Mouse (Mus musculus): ENCODE measurements at regions not wholly inside any gene's neighbourhood (a gene's known extent, or its start where the extent isn't known, plus 50 kb on each side); places are given as distances from the start of the nearest gene placed in this dataset.
A peak's percentile ranks its signal among the peaks of the same experiment; 100 is the strongest.

DNA sequence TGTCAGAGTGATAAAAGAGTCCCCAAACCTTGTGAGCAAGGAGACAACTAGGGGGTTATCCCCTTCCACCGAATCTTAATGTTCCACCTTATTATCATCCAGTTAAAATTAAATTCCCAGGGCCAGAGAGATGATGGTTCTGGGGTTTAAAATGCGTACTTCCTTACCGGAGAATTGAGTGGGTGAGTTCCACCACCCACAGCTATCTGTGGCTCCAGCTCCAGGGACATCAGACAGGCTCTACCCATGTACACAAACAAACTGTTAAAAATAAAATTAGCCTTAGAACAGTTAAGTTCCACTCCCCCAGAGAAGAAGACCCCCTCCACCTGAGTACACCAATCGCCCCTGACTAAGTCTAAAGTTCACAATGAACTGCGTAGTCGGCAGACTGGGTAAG, 52.0 kb upstream of the Mgat5 start:
- no peak for DNase-seq

DNA sequence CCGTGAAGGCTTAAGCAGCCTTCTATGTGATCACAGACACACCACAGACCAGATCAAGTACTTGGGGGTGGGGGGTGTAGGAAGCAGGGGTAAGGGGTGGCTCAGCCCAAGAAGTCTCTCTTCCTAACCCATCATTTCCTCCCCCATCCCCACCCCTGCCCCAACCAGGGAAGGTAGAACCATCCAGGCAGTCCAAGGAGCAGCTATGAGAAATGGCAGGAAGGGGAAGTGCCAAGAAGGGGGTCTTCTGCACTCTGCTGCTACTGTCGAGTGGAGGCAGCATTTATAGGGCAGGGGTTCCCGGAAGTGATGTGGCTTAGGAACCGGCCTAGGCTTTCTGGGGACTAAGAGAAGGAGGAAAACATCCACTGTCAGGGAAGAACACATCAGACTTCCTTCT, 69.3 kb upstream of the Mgat5 start:
- no peak for DNase-seq

DNA sequence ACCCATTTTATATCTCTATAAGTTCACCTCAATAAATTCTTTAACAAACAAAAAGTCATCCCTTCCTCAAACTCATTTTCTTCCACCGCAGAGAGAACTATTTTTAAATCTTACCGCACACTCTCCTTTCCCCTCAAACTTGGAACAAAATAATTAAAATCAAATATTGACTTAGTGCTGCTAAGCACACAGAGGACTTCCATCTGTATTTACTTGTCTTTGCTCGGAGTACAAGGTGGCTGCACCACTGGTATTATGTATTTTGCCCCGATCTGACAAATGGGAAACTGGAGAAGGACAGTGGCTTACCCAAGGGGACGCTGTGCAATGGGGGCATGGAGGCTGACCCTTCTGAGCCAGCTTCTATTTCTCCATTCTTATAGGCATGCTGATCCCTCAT, 72.9 kb upstream of the Mgat5 start:
- DNase-seq, result no peak

DNA sequence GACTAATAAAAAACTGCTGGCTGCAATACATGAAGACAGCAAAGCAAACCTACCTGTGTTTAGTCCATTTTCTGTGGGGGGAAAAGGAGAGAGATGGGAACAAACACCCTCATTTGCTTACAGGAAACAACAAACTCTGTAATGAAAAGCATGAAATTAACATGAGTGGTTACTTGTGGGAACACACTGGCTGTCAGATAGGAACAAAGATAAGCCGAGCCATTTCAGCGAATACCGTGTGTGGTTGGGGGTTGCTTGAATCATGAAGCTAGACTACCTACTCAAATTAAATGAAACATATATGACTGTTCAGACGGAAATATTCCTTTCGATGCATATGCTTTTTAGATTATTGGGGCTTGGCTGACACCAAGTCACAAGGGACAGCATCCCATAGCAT, 80.0 kb upstream of the Mgat5 start:
- no peak for DNase-seq

DNA sequence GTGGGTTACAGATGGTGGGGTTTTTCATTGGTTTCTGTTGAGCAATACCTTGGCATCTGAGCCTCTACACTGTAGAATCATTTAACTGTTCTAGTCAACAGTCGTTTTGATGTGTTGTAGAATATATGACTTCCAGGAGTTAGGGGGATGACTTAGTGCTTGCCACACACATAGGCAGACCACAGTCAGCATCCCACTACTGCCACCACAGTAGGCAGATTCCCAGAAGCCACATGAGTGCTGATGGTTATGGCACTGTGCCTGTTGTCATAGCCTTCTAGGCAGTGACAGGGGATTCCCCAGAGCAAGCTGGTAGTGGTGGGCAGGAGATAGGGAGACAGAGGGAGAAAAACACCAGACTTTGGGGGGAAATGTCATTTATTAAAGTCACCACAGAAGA, 86.8 kb upstream of the Mgat5 start:
- no peak for DNase-seq

DNA sequence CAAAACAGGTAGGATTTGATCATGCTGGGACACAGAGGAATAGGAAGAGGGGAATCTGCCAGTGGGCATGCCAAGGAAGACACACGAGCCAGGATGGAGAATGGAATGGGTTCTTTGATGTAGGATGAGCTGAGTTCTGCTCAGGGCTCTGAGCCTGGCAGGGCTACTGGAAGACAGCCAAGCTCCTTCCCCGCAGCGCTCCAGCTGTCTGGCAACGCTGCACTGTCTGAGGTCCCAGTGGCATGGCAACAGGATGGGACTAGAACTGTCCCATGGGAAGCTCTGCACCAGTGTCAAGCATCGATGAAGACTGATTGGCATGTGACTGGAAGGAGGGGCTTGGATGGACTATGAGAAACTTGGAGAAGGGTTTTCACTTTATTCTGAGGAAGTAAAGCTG, 97.3 kb upstream of the Mgat5 start:
- DNase-seq, result peak in 1 of 2 experiments; percentile 29

DNA sequence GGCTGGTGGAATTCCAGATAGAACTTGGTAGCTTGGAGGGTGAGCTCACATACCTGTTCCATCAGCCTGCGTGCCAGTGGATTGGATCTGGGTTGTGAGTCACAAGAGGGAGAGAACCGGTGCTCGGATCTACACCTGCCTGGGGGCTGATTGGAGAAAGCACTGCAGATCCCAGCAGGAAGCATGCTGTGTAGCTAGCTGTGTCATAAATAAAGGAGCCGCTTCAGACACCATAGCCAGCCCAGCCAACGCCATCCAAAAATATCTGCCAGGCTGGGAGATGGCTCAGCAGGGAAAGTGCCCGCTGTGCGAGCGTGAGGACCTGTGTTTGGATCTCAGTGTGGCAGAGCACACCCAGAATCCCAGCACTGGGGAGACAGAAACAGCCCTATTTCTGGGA, 99.0 kb upstream of the Mgat5 start:
- no peak for DNase-seq

DNA sequence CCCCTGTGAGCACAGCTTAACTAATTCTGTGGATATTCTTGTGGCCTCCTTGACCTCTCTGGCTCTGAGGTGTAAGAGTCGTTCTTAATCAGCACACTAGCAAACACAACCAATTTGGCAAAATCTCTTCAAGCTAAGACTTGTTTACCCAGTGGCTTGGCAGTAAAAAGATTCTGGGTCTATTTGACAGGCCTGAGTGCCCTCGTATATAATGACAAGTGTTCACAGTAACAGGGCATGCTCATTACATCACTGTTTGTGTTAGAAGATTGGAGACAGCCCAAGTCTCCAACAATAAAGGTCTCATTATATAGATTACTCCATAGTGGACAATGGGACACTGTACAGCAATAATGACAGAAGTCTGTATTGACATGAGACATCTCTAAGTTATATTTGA, 101.2 kb upstream of the Mgat5 start:
- DNase-seq, result no peak

DNA sequence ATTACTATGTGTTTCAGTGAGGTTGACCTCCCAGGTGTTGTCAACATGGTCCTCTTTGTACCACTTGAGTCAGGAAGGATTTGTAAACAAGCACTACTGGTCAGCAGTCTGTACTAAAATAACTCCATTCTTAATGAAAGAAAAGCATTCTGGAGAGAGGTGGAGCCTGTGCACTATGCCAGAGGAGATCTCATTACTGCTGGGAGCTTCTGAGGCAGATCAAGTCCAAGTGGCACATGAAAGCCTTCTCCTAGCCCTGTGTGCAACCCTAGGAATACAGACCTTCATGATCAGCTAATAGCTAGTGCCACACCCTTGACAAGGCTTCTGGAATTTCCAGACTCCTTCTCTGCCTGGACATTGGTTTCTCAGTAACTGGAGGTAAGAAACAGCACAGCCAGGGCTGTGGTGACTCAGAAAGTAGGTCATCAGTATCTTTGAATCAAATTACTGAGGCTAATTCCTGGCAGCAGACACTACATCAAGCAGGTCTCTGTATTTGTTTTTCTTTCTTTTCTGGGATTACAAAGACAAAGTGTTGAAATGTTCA, 105.9 kb upstream of the Mgat5 start:
- DNase-seq, result no peak

DNA sequence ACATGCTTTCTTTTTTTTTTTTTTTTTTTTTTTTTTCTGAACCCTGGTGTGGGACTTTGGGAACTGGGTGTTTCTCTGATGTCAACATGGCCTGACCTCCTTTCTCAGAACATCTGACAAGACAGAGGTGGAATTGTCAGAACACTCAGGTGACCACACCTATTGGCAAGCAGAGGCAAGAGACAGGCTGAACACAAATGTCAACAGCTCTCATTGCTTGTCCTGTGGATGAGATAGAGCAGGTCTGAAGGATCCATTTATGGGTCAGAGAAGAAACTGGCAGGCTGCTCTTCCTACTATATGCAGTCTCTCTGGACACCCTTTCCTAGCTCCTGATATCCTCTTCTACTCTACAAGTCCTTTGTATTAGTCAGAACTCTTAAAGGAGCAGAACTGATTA, 117.2 kb upstream of the Mgat5 start:
- no peak for DNase-seq

DNA sequence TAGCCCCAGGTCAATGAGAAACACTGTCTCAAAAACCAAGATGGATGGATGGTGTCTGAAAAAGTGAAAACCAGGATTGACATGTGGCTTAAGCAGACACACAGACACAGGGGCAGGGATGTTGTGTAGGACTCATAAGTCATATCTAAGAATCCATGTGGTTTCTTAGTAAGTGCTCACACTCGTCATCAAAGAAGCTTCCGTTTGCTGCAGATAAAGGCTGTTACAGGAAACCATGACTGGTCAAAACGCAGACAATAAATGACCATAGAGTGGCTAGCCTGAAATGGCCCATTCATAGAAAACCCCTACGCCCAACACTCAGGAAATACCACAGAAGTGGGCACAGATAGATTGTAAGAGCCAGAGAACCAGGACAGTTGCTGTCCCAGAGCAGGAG, 118.8 kb upstream of the Mgat5 start:
- DNase-seq, result no peak

DNA sequence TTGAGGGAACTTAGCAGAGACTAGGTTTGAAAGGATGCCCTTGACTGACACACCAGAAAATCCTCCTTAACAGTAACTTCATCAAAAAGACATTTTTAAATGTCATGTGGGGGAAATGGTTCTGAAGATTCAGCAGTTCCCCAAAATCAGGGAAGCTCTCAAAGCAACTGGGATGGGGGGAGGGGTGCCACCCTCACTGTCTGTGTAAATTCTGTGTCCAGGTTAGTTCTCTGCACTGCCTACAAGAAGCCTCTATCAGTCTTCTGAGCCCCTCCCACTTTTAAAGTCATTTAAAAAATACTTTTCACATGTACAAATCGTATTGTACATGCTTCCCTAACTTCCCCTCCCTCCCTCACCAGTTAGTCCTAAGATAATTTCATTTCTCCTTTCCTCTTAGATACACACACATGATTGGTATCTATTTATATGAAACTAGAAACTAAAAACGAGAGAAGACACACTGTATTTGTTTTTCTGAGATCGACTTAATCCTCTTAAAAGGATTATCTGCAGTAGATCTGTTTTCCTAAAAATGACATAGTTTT, 121.0 kb upstream of the Mgat5 start:
- no peak for DNase-seq

DNA sequence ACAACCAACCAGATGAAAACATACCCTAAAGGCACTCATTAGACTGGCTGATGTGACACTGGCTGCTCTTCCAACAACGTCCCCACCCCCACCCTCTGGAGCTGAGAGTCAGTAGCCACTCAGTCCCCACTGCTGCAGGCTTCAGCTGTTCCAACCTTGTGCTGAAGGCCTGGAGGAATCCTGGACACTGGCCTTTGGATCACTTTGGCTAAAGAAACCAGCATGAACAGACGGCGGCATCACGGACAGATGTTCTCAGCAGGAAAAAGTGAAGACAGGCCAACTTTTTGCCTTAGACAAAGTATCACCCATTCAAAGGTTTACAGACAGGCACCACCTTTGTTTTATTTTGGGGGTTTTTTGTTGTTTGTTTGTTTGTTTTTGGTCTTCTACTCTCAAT, 125.8 kb upstream of the Mgat5 start:
- no peak for DNase-seq

DNA sequence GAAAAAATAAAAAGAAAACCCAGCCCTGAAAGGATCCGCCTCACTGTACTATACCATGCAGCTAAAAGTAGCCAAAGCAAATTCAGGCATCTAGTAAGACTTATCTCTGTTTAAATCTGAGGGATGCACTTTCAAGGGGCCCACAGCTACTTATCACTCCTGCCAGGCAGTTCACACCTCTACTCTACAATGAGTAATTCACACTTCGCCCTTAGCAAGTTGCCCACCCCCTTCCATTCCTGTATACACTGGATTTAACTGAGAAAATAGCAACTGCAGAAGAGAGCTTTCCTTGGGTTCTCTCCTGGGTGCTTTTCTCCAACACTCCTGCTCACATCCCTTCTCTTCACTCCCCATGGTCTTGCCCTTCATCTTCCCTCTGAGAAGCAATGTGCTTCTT, 142.4 kb upstream of the Mgat5 start:
- DNase-seq, result no peak

DNA sequence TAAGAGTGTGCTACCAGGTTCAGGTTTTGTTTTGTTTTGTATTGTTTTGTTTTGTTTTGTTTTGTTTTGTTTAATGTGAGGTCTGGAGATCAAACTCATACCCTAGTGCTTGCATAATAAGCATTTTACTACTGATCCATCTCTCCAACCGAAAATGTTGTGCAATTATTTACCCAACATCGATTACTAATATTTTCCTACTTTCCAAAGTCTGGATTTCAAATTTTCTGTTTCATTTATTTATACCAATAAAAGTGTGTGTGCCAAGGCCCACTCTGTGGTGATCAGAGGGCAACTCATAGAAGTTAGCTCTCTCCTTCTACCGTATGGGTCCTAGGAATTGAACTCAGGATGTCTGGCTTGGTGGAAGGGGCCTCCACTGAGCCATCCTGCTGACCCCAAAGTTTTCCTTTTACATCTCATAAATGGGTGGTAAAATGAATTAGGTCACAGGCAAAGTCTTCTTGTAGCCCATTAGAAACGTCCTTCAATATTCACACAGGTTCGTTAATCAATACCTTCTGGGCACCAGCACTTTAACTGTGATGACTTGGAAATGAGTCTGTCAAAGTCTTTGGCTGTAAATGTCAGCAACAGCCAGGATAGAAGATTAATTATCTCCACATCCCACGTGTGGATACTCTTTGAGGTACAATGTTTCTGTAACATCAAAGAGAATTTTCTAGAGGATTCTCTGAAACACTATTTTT, 158.9 kb upstream of the Mgat5 start:
- no peak for DNase-seq

DNA sequence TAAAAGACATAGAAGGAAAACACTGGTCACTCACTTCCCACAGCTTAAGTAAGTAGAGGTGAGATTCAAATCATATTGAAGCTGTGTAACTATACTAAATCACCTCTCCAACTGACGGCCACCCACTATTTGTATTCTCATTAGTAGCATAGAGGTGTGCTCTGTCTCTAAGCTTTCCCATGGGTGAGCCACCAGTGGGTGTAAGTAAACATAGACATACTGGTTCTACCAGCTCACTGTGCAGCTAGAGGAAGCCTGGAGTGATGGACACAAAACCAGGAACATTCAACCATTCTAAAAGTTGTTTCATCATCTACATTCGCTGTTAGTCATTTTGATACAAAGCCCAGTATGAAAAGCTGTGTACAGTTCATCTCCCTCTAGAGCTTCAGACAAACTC, 170.1 kb upstream of the Mgat5 start:
- no peak for DNase-seq

DNA sequence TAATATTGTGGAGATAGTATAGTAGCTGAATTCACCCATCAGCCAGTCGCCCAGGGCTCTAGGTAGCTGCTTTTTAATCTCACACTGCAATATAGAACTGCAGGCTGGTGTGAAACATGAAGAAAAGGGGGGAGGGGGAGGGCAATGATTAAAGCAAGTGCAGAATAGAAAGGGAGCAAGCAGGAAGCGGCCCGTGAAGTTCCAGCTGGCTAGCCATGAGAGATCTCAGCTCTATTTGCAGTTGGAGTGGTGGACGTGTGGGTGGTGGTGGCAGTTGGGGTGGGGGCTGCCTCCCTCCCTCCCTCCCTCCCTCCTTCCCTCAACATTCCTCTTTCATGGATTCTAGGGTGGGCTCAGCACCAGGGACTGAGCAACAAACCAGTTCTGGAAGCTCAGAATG, 173.3 kb upstream of the Mgat5 start:
- no peak for DNase-seq

DNA sequence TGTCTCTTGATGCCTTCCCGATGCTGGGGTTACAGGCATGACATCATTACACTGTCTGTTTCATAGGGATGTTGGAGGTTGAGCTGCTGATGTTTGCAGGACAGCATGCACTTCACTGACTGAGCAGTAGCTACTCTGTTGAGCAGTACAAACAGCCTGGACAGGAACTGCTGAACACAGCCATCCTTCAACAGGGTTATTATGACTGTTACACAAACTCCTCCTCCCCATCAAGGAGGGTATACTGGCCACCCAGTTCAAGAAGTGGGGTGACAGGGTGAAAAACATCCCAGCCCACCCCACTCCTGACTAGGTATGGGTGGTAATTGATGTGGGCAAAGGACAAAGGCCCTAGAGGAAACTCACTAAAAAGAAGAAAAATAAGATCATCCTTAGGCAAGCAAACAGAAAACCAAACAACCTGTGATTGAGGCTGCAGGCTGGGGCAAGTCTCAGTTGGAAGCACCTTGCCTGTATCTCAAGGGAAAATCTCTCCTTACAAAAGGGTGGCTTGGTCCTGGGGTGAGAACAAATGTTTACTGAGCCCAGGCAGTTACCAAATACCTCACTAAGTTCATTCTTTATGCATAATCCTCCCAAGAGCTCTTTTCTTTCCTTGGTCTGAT, 175.8 kb upstream of the Mgat5 start:
- no peak for DNase-seq

DNA sequence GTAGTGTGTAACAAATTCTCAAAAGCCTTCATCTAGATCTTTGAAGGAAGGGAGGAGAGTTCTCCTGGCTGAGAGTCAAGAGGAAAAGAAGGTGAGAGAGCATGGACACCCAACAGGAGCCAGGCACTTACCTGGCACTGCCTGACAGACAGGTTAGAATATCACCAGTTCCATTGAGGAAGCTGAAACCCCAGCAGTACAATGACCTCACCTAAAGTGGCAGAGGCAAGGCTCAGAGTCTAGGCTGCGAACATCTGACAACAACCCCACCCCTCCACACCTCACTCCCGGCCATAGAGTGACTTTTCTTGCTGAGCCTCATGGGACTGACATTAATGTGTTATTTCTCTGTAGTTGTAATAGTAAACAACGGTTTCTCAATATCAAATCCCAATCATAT, 181.7 kb upstream of the Mgat5 start:
- DNase-seq, result no peak

DNA sequence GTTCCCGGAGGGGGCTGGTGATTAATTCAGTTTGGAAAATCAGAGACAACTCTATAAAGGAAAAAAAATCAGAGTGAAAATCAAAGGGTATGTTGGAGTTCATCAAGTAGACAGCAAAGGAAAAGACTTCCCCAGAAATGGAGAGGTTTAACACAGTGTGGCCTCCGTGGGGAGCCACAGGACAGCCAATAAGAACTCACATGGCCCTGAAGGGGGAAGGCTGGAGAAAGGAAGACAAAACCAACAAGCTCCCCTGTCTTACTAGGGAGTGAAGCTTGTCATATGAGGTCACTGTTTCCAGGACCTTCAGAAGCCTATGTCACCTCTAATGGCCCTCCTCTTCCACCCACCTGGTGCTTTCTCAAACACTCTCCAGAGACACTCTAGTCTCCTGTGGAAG, 187.1 kb upstream of the Nckap5 start:
- DNase-seq, result no peak

DNA sequence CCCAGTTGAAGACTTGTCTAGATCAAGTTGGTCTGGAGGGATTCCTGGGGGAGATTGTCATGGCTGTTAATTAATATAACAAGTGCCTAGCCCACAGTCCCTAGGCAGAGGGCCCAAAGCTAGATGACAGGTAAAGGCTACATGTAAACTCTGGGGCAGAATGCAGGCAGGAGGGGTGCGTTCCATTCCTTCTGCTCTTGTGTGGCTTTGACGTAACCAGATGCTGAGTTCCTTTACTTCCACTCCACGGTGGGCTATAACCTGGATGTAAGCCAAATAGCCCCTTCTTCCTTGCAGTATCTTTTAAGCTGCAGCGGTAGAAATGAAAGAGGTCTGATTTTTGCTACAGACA, 185.3 kb upstream of the Nckap5 start:
- no peak for DNase-seq

DNA sequence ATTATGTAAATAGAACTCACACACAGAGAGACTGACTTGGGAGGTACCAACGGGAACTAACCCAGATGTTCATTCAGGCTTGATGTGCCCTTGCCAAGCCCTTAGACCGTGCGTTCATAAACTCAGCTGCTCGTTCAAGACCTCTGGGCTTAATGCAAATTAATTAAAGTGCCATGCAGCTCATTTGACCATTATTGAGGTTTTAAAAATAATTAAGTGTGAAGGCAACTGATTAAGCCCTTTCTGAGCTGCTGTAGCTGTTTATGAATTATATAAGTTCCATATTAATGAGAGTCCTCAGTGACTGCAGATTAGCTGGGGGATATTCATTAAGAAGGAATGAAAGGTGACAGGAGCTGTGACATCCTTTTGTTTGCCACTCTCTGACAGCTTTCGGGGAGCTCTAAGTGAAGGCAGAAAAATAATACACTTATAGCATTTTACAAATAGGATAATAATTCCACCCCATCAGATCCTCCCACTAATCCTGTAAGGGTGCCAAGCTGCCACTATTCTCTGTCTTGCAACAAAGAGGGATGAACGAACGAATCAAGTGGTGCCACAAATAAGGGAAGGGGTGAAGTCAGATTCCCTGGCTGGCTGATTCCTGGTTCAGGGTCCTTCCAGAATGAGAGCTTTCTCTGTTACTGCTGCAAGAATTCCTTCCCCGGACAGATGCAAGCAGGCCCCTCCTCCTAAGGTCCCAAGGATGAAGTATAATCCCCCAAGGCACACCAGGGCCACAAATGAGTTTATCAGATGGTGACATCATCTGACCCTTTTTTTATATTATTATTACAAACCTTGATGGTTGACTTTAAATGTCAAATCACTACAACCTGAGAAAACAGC, 184.7 kb upstream of the Nckap5 start:
- DNase-seq, result no peak

DNA sequence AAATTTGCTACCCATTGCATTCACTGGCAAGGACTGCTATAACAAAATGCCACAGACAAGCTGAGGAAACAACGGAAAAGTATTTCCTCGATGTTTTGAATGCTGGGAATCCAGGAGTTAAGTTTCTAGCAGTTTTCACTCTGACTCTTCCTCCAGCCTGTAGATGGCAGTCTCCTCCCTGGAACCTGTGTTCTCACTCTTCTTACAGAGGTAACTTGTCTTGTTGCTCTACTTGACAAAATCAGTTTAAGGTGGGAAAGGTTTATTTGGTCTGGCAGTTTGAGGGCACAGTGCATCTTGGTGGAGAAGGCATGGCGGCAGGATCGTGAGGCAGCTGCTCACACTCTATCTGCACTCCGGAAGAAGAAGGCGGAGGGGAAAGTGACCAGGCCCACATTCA, 181.3 kb upstream of the Nckap5 start:
- peak in 1 of 2 experiments; percentile 14 for DNase-seq

DNA sequence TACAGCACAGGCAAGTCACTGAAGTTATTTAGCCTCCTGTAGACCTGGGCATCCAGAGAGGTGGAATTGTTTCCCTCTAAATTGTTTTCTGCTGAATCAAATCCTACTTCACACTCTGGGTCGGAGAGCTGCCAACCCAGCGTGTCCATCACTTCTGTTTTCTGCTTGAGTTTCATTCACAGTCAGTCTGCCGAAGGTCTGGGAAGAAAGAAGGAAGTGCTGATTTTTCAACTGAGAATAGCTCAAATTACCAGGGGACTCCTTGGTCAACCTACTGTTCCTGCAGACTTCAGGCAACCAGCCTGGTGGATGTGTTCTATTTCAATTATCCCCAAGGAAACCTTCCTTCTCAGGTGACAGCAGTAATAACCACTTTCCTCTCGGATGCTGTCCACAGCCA, 179.1 kb upstream of the Nckap5 start:
- no peak for DNase-seq

All from lung, postnatal 4 days (tissue).